Mouse (Mus musculus): Measurements from ENCODE around the gene Vav3. TPM values are rescaled to one million over a fixed set of nuclear protein-coding genes. Genes with fewer than 3 reads are reported as not detected.

Gene Vav3
- total and polyA plus RNA-seq, 3 experiments = 0.08 TPM; not detected in 2

GRCm38 (mm10) chr3:109421019-109421418 is 80.6 kb downstream of the Vav3 start:
- no peak overlapping the region for H3K4me3 ChIP-seq (replicated peaks in 1 of 3; ENCODE audit: low read depth in 2 of 3, low read length in 2 of 3, poor library complexity in 1 of 3)
- H3K27me3 ChIP-seq (replicated peaks) = no peaks in the 10 kb centered on the region
- no peak for DNase-seq (ENCODE audit: extremely low read depth)
- no peaks in the 10 kb centered on the region for H3K4me1 ChIP-seq (ENCODE audit: control insufficient read depth in 1 of 2, insufficient read depth in 2 of 2)
- in situ Hi-C loops (cut with MboI; ENCODE audit: low pct_ligation_motif_present, low pct_unique_long_range_greater_than_20kb, low sequenced_read_pairs) = no loop called here
- TF ChIP-seq USF2 (conservative IDR thresholded peaks at IDR 0.05; ENCODE audit: low read depth, low read length) (no peak), E2F4 (IDR thresholded peaks at IDR 0.05; ENCODE audit: insufficient replicate concordance, low read depth, low read length) (no peak), MAFK (IDR thresholded peaks at IDR 0.05; ENCODE audit: insufficient replicate concordance, low read length) (no peak), ELF1 (IDR thresholded peaks at IDR 0.05; ENCODE audit: low read depth, low read length) (no peak), ZC3H11A (IDR thresholded peaks at IDR 0.05; ENCODE audit: low read depth, low read length) (no peak), PAX5 (IDR thresholded peaks at IDR 0.05; ENCODE audit: low read length) (no peak), JUND (conservative IDR thresholded peaks at IDR 0.05; ENCODE audit: low read depth, low read length) (no peak), JUN (IDR thresholded peaks at IDR 0.05; ENCODE audit: insufficient read depth, low read depth, low read length) (no peak), NELFE (IDR thresholded peaks at IDR 0.05; ENCODE audit: low read depth, low read length) (no peak), BHLHE40 (IDR thresholded peaks at IDR 0.05; ENCODE audit: low read depth, low read length) (no peak), MAZ (IDR thresholded peaks at IDR 0.05; ENCODE audit: low read depth, low read length) (no peak), USF1 (IDR thresholded peaks at IDR 0.05; ENCODE audit: low read depth, low read length) (no peak), TBP (conservative IDR thresholded peaks at IDR 0.05; ENCODE audit: low read depth, low read length) (no peak), ZKSCAN1 (IDR thresholded peaks at IDR 0.05; ENCODE audit: borderline replicate concordance, low read depth, low read length) (no peak), RCOR1 (conservative IDR thresholded peaks at IDR 0.05; ENCODE audit: low read depth, low read length) (no peak), POLR2AphosphoS2 (IDR thresholded peaks at IDR 0.05; ENCODE audit: low read depth, low read length) (no peak)
- no peaks in the 10 kb centered on the region for H3K79me2 ChIP-seq (replicated peaks; ENCODE audit: control insufficient read depth, extremely low read depth, insufficient read depth, poor library complexity, severe bottlenecking)
- no peak overlapping the region for H3K27ac ChIP-seq (ENCODE audit: insufficient read depth, low read depth)
- no peaks in the 10 kb centered on the region for H3K9me3 ChIP-seq (replicated peaks; ENCODE audit: low read length)
- no peak overlapping the region for H3K4me2 ChIP-seq (ENCODE audit: insufficient read depth, low read depth, poor library complexity, severe bottlenecking)
- H3K9ac ChIP-seq (ENCODE audit: insufficient read depth, low read depth) = no peak overlapping the region
- no peaks in the 10 kb centered on the region for H3K36me3 ChIP-seq (replicated peaks in 1 of 2; ENCODE audit: control insufficient read depth in 1 of 2, insufficient read depth in 1 of 2, low read length in 1 of 2)
- dilution Hi-C loops (cut with MboI; ENCODE audit: extremely low pct_ligation_motif_present, extremely low pct_unique_long_range_greater_than_20kb, low sequenced_read_pairs) = no loop called here

- no peak overlapping the region for H3K27ac ChIP-seq (ENCODE audit: insufficient read depth, low read depth)
- H3K9ac ChIP-seq (ENCODE audit: insufficient read depth, low read depth) = no peak overlapping the region
- DNase-seq (ENCODE audit: extremely low read depth) = no peak
- in situ Hi-C loops (cut with MboI; ENCODE audit: low pct_ligation_motif_present, low pct_unique_long_range_greater_than_20kb, low sequenced_read_pairs) (no loop called here), dilution Hi-C loops (cut with MboI; ENCODE audit: extremely low pct_ligation_motif_present, extremely low pct_unique_long_range_greater_than_20kb, low sequenced_read_pairs) (no loop called here)
- no peak for TF ChIP-seq NELFE (IDR thresholded peaks at IDR 0.05; ENCODE audit: low read depth, low read length)
- no peak for TF ChIP-seq JUN (IDR thresholded peaks at IDR 0.05; ENCODE audit: insufficient read depth, low read depth, low read length)
- TF ChIP-seq MAX (IDR thresholded peaks at IDR 0.05; ENCODE audit: low read length) = no peak
- H3K79me2 ChIP-seq (replicated peaks; ENCODE audit: control insufficient read depth, extremely low read depth, insufficient read depth, poor library complexity, severe bottlenecking) = no peaks in the 10 kb centered on the region
- no peaks in the 10 kb centered on the region for H3K9me3 ChIP-seq (replicated peaks; ENCODE audit: low read length)
- H3K36me3 ChIP-seq (replicated peaks in 1 of 2; ENCODE audit: control insufficient read depth in 1 of 2, insufficient read depth in 1 of 2, low read length in 1 of 2) = no peaks in the 10 kb centered on the region
- H3K27me3 ChIP-seq (replicated peaks) = no peaks in the 10 kb centered on the region
- no peaks in the 10 kb centered on the region for H3K4me1 ChIP-seq (ENCODE audit: control insufficient read depth in 1 of 2, insufficient read depth in 2 of 2)
- H3K4me2 ChIP-seq (ENCODE audit: insufficient read depth, low read depth, poor library complexity, severe bottlenecking) = no peak overlapping the region
- H3K4me3 ChIP-seq (replicated peaks in 1 of 3; ENCODE audit: low read depth in 2 of 3, low read length in 2 of 3, poor library complexity in 1 of 3) = no peak overlapping the region
Measured at GRCm38 (mm10) chr3:109423440-109424079, 83.1 kb downstream of the Vav3 start.
